In genomic region chr9:120190891-120191290, GRCm38 (mm10) we compare ENCODE assay signal across 8 mouse cellular contexts. TPM values are rescaled to one million over a fixed set of nuclear protein-coding genes. Genes with fewer than 3 reads are reported as not detected.
DNase-seq lines count a peak whose midpoint lies in the region; ATAC-seq and TF ChIP-seq lines count a peak whose summit lies in the region.

No protein-coding gene starts in this region.

- no peaks in the 10 kb centered on the region for H3K36me3 ChIP-seq in heart, postnatal 0 days (replicated peaks; ENCODE audit: control insufficient read depth, insufficient read depth, low read length)
- H3K36me3 ChIP-seq in hindbrain, embryonic 12.5 days: no peaks in the 10 kb centered on the region
- H3K36me3 ChIP-seq in midbrain, embryonic 11.5 days (ENCODE audit: control insufficient read depth, insufficient read depth, low read length): no peaks in the 10 kb centered on the region

- no peaks in the 10 kb centered on the region for H3K9me3 ChIP-seq in heart, postnatal 0 days (replicated peaks; ENCODE audit: control insufficient read depth, low read length)
- no peaks in the 10 kb centered on the region for H3K9me3 ChIP-seq in hindbrain, embryonic 12.5 days (replicated peaks)
- H3K9me3 ChIP-seq in midbrain, embryonic 11.5 days (ENCODE audit: control insufficient read depth, low read length): no peaks in the 10 kb centered on the region

- ATAC-seq in heart, postnatal 0 days (ENCODE audit: insufficient read depth, low read depth): peak; percentile 20; the same call in 1 of the 2 replicates
- ATAC-seq in hindbrain, embryonic 12.5 days (ENCODE audit: low FRiP score): peak; percentile 64
- ATAC-seq in midbrain, embryonic 11.5 days (ENCODE audit: low FRiP score): peak; percentile 54

- H3K27me3 ChIP-seq in heart, postnatal 0 days (ENCODE audit: control insufficient read depth, insufficient read depth, low read length): 0 out of 2 replicates have a peak, but pooled peaks cover 2% of the 10 kb centered on the region
- no peaks in the 10 kb centered on the region for H3K27me3 ChIP-seq in hindbrain, embryonic 12.5 days
- no peaks in the 10 kb centered on the region for H3K27me3 ChIP-seq in midbrain, embryonic 11.5 days (ENCODE audit: control insufficient read depth, insufficient read depth, low read length)

- no peak for TF ChIP-seq CTCF in heart, postnatal 0 days (IDR thresholded peaks at IDR 0.05; ENCODE audit: low read depth)
- TF ChIP-seq CTCF in bone marrow macrophage, adult 2 months (IDR thresholded peaks at IDR 0.05; ENCODE audit: low read depth, low read length): no peak

- H3K9ac ChIP-seq in heart, postnatal 0 days (replicated peaks; ENCODE audit: low read depth, low read length): peak overlapping the region; percentile 26; the same call in 1 of the 2 replicates
- peak overlapping the region; percentile 51 for H3K9ac ChIP-seq in hindbrain, embryonic 12.5 days
- H3K9ac ChIP-seq in midbrain, embryonic 11.5 days (ENCODE audit: low read length): peak overlapping the region; percentile 51

- TF ChIP-seq EP300 in heart, postnatal 0 days (IDR thresholded peaks at IDR 0.05; ENCODE audit: low read depth): no peak

- WGBS in heart, postnatal 0 days: 38% methylated on average over 13 of the region's 13 CpGs
- WGBS in hindbrain, embryonic 12.5 days: 43% methylated on average over 13 of the region's 13 CpGs
- 46% methylated on average over 13 of the region's 13 CpGs for WGBS in midbrain, embryonic 11.5 days

- DNase-seq in heart, postnatal 0 days (ENCODE audit: low spot score): no peak
- DNase-seq in heart, adult 11 months: no peak
- peak; percentile 87 for DNase-seq in midbrain, embryonic 11.5 days (ENCODE audit: low spot score, missing footprints)
- no peak for DNase-seq in urinary bladder, postnatal 14 days (ENCODE audit: low spot score)
- DNase-seq in c-Kit-positive CD71-positive TER-119-positive erythroid progenitor cells, embryonic 14.5 days (ENCODE audit: low spot score): no peak
- DNase-seq in B cell, adult 2 months: no peak

- no peak overlapping the region for H3K27ac ChIP-seq in heart, postnatal 0 days (ENCODE audit: low read depth)
- H3K27ac ChIP-seq in bone marrow macrophage, adult 2 months (ENCODE audit: insufficient read depth, low read depth, low read length): no peak overlapping the region
- H3K27ac ChIP-seq in hindbrain, embryonic 12.5 days: peak overlapping the region; percentile 67
- no peak overlapping the region for H3K27ac ChIP-seq in midbrain, embryonic 11.5 days (ENCODE audit: low read depth, low read length)

- no peak for TF ChIP-seq POLR2A in bone marrow macrophage, adult 2 months (IDR thresholded peaks at IDR 0.05; ENCODE audit: borderline replicate concordance, low read depth, low read length)

- H3K4me2 ChIP-seq in heart, postnatal 0 days (ENCODE audit: low read depth, low read length): peak overlapping the region; percentile 65
- peak overlapping the region; percentile 54 for H3K4me2 ChIP-seq in hindbrain, embryonic 12.5 days (replicated peaks)
- H3K4me2 ChIP-seq in midbrain, embryonic 11.5 days: peak overlapping the region; percentile 43

- no peaks in the 10 kb centered on the region for H3K4me1 ChIP-seq in heart, postnatal 0 days (ENCODE audit: control insufficient read depth, insufficient read depth)
- no peaks in the 10 kb centered on the region for H3K4me1 ChIP-seq in bone marrow macrophage, adult 2 months (ENCODE audit: control insufficient read depth, insufficient read depth, low read length)
- peaks cover 4% of the 10 kb centered on the region; the same call in 1 of the 2 replicates for H3K4me1 ChIP-seq in hindbrain, embryonic 12.5 days
- H3K4me1 ChIP-seq in midbrain, embryonic 11.5 days (ENCODE audit: control insufficient read depth, insufficient read depth, low read length): no peaks in the 10 kb centered on the region

- peak overlapping the region; percentile 43 for H3K4me3 ChIP-seq in heart, postnatal 0 days (ENCODE audit: low read depth, low read length)
- peak overlapping the region; percentile 50 for H3K4me3 ChIP-seq in bone marrow macrophage, adult 2 months (ENCODE audit: insufficient read depth, low read length)
- peak overlapping the region; percentile 33 for H3K4me3 ChIP-seq in hindbrain, embryonic 12.5 days
- peak overlapping the region; percentile 27 for H3K4me3 ChIP-seq in midbrain, embryonic 11.5 days (ENCODE audit: low read depth, low read length)

RNA-seq across cellular contexts. Expression of gene Mobp, which starts 41.4 kb away (rescaled TPM):
- total RNA-seq in heart, postnatal 0 days (2014; rRNA removed; ENCODE audit: low replicate concordance): not detected in 2 replicates
- 0.04 and 0.07 TPM in 2 replicates for polyA plus RNA-seq in heart, postnatal 0 days (2015; fragmentation: Nextera tagmentation; extraction: Ambion mirVana)
- not detected in 2 replicates for polyA plus RNA-seq in bone marrow macrophage, adult 2 months (2012; ENCODE audit: insufficient read depth, insufficient read length, missing spikeins)
- polyA plus RNA-seq in hindbrain, embryonic 12.5 days (2016; fragmentation: Nextera tagmentation; extraction: Ambion mirVana): not detected in 2 replicates
- 0.26 and 0.82 TPM in 2 replicates for polyA plus RNA-seq in midbrain, embryonic 11.5 days (2014; fragmentation: Nextera tagmentation; extraction: Ambion mirVana)
